26 mouse cellular contexts compared by ENCODE assay signal in the genomic region with DNA sequence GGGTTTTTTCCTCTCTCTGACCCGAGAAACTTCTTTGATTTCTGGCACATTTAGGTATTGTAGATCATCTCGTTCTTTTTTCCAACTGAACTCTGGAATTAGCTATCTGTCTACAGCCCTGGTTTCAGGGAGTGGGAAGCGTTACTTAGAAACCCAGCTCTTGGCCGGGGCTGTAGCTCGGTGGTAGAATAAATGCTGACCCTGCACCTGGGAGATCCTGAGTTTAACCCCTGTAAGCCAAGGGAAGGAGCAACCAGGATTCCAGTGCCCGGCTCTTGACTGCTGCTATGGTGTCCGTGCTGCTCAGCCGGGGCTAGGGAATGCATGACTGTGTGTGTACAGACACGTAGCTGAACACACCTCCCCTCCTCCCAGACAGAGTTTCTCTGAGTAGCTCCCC. TPM values are rescaled to one million over a fixed set of nuclear protein-coding genes. Genes with fewer than 3 reads are reported as not detected.
A peak's percentile ranks its signal among the peaks of the same experiment; 100 is the strongest.
DNase-seq lines count a peak whose midpoint lies in the region; ATAC-seq lines count a peak whose summit lies in the region.
"Had no signal": no experiment of that assay in that cellular context is flagged by ENCODE, and none has a peak within 500 bp of the region (broad histone marks: within the 10 kb centered on the region; RNA-seq: fewer than 3 reads in every experiment).

No protein-coding gene starts in this region.

- H3K36me3 ChIP-seq in kidney, embryonic 15.5 days, result peaks cover 69% of the 10 kb centered on the region

- no peak overlapping the region for H3K27ac ChIP-seq in kidney, embryonic 15.5 days
- H3K27ac ChIP-seq: forebrain, embryonic 10.5 days; forebrain, embryonic 13.5 days; heart, embryonic 10.5 days; heart, embryonic 13.5 days; hindbrain, embryonic 14.5 days had no signal

- 88% methylated on average over 9 of the region's 9 CpGs for WGBS in kidney, embryonic 15.5 days

- H3K9ac ChIP-seq in kidney, embryonic 15.5 days, result no peak overlapping the region
- H3K9ac ChIP-seq: forebrain, embryonic 13.5 days; heart, embryonic 13.5 days; hindbrain, embryonic 14.5 days had no signal

- no peak for ATAC-seq in kidney, embryonic 15.5 days (replicated peaks; ENCODE audit: low FRiP score)
- ATAC-seq: forebrain, embryonic 13.5 days; forebrain, embryonic 16.5 days; Patski had no signal

- H3K4me1 ChIP-seq in kidney, embryonic 15.5 days, result no peaks in the 10 kb centered on the region
- H3K4me1 ChIP-seq: forebrain, embryonic 13.5 days had no signal

- H3K9me3 ChIP-seq in kidney, embryonic 15.5 days (replicated peaks), result no peaks in the 10 kb centered on the region
- H3K9me3 ChIP-seq: forebrain, embryonic 10.5 days; forebrain, embryonic 13.5 days; G1E; heart, embryonic 10.5 days; heart, embryonic 13.5 days had no signal

- H3K4me3 ChIP-seq in kidney, embryonic 15.5 days (replicated peaks), result no peak overlapping the region
- H3K4me3 ChIP-seq: forebrain, embryonic 10.5 days; forebrain, embryonic 13.5 days; heart, embryonic 10.5 days; heart, embryonic 13.5 days had no signal

- no peaks in the 10 kb centered on the region for H3K27me3 ChIP-seq in kidney, embryonic 15.5 days
- H3K27me3 ChIP-seq: CH12.LX; forebrain, embryonic 13.5 days; heart, embryonic 13.5 days; Patski had no signal

- H3K4me2 ChIP-seq in kidney, embryonic 15.5 days, result no peak overlapping the region
- H3K4me2 ChIP-seq: forebrain, embryonic 13.5 days; heart, embryonic 13.5 days; hindbrain, embryonic 14.5 days had no signal

- peak; percentile 80 for DNase-seq in kidney, adult 11 months
- DNase-seq in kidney, postnatal 4 days, result no peak
- DNase-seq in kidney, adult 8-10 months, result peak; percentile 76 to 82
- DNase-seq in kidney, postnatal 14 days, result peak; percentile 47
- peak; percentile 62 to 84 for DNase-seq in kidney, postnatal 36 days
- no peak for DNase-seq in heart, adult 9 months (ENCODE audit: low spot score in 2 of 2)
- DNase-seq: adrenal gland, postnatal 10 days; adrenal gland, postnatal 36 days; B cell, adult 2 months; cerebellum, adult 18-20 months; cerebellum, adult 9-10 months; cerebellum, postnatal 14 days; gastrocnemius, postnatal 25 days; heart, adult 18-20 months; heart, postnatal 14 days; heart, postnatal 4 days had no signal

RNA-seq across cellular contexts. Expression of a gene that starts 8.9 kb away (rescaled TPM):
- polyA plus RNA-seq in kidney, embryonic 15.5 days (2015; fragmentation: Nextera tagmentation; extraction: Ambion mirVana), result 51.0 and 56.6 TPM in 2 replicates

RNA-seq across cellular contexts. Expression of a gene that starts 34.9 kb away (rescaled TPM):
- 45.8 and 47.9 TPM in 2 replicates for polyA plus RNA-seq in kidney, embryonic 15.5 days (2015; fragmentation: Nextera tagmentation; extraction: Ambion mirVana)

RNA-seq across cellular contexts. Expression of a gene that starts 50.6 kb away (rescaled TPM):
- polyA plus RNA-seq in kidney, embryonic 15.5 days (2015; fragmentation: Nextera tagmentation; extraction: Ambion mirVana), result 98.1 and 106 TPM in 2 replicates

Comparison
In these comparisons a context has a peak if more than half of its experiments do, and no peak if none do; other contexts are left out.
1. DNase-seq: peak in kidney, adult 11 months (single experiment), kidney, adult 8-10 months (2 of 2), kidney, postnatal 14 days (single experiment) and kidney, postnatal 36 days (2 of 2); none in kidney, postnatal 4 days (0 of 2) and heart, adult 9 months (0 of 2).